In genomic region chr11:108294305-108294813, GRCm38 (mm10) we compare ENCODE assay signal across 28 mouse cellular contexts. TPM values are rescaled to one million over a fixed set of nuclear protein-coding genes. Genes with fewer than 3 reads are reported as not detected.
A peak's percentile ranks its signal among the peaks of the same experiment; 100 is the strongest.
DNase-seq lines count a peak whose midpoint lies in the region; ATAC-seq lines count a peak whose summit lies in the region.
"Had no signal": no experiment of that assay in that cellular context is flagged by ENCODE, and none has a peak within 500 bp of the region (broad histone marks: within the 10 kb centered on the region; RNA-seq: fewer than 3 reads in every experiment).

No protein-coding gene starts in this region.

- no peaks in the 10 kb centered on the region for H3K36me3 ChIP-seq in intestine, embryonic 16.5 days (ENCODE audit: control insufficient read depth, insufficient read depth, low read length)
- no peaks in the 10 kb centered on the region for H3K36me3 ChIP-seq in liver, embryonic 13.5 days
- H3K36me3 ChIP-seq: embryonic facial prominence, embryonic 10.5 days; embryonic facial prominence, embryonic 15.5 days; G1E; hindbrain, embryonic 13.5 days; limb, embryonic 10.5 days; limb, embryonic 15.5 days; lung, embryonic 15.5 days; midbrain, embryonic 12.5 days; neural tube, embryonic 13.5 days; stomach, embryonic 15.5 days had no signal

- H3K9ac ChIP-seq in intestine, embryonic 16.5 days (ENCODE audit: low read depth, low read length): no peak overlapping the region
- no peak overlapping the region for H3K9ac ChIP-seq in liver, embryonic 13.5 days
- H3K9ac ChIP-seq: embryonic facial prominence, embryonic 15.5 days; forebrain, embryonic 13.5 days; hindbrain, embryonic 13.5 days; limb, embryonic 15.5 days; lung, embryonic 15.5 days; midbrain, embryonic 12.5 days; neural tube, embryonic 13.5 days; stomach, embryonic 15.5 days had no signal

- H3K4me3 ChIP-seq in intestine, embryonic 16.5 days (ENCODE audit: low read length): no peak overlapping the region
- H3K4me3 ChIP-seq in liver, embryonic 13.5 days (replicated peaks): no peak overlapping the region
- H3K4me3 ChIP-seq: embryonic facial prominence, embryonic 10.5 days; embryonic facial prominence, embryonic 15.5 days; forebrain, embryonic 13.5 days; hindbrain, embryonic 13.5 days; limb, embryonic 10.5 days; limb, embryonic 15.5 days; lung, embryonic 15.5 days; midbrain, embryonic 12.5 days; neural tube, embryonic 13.5 days; stomach, embryonic 15.5 days had no signal

- 65% methylated on average over 12 of the region's 12 CpGs for WGBS in intestine, embryonic 16.5 days
- WGBS in liver, embryonic 13.5 days (ENCODE audit: insufficient replicate concordance): 67% methylated on average over 12 of the region's 12 CpGs

- peak; percentile 21 for DNase-seq in c-Kit-positive CD71-positive TER-119-negative erythroid progenitor cells, embryonic 14.5 days (ENCODE audit: low read depth)
- DNase-seq in liver, embryonic 13.5 days: no peak
- no peak for DNase-seq in kidney, adult 11 months
- DNase-seq in cerebellum, adult 9-11 months: no peak
- no peak for DNase-seq in right cerebral cortex, postnatal 36 days (ENCODE audit: low spot score in 2 of 2)
- DNase-seq: adrenal gland, postnatal 14 days; cerebellum, adult 18-20 months; cerebellum, postnatal 14 days; gastrocnemius, postnatal 25 days; heart, adult 11 months; heart, postnatal 36 days; kidney, adult 2 months; kidney, postnatal 36 days had no signal

- no peaks in the 10 kb centered on the region for H3K27me3 ChIP-seq in intestine, embryonic 16.5 days (replicated peaks; ENCODE audit: control insufficient read depth, insufficient read depth, low read length)
- H3K27me3 ChIP-seq in liver, embryonic 13.5 days: no peaks in the 10 kb centered on the region
- H3K27me3 ChIP-seq: embryonic facial prominence, embryonic 15.5 days; forebrain, embryonic 13.5 days; hindbrain, embryonic 13.5 days; limb, embryonic 15.5 days; lung, embryonic 15.5 days; midbrain, embryonic 12.5 days; neural tube, embryonic 13.5 days; stomach, embryonic 15.5 days had no signal

- peak; percentile 75 for ATAC-seq in intestine, embryonic 16.5 days
- ATAC-seq in liver, embryonic 13.5 days (ENCODE audit: low read depth): peak; percentile 55; the same call in 1 of the 2 replicates
- peak; percentile 56 for ATAC-seq in megakaryocyte-erythroid progenitor cell, adult 5-6 weeks (replicated peaks; ENCODE audit: low FRiP score, low TSS enrichment, poor library complexity, severe bottlenecking)
- ATAC-seq: forebrain, embryonic 13.5 days had no signal

- peaks cover 5% of the 10 kb centered on the region for H3K4me1 ChIP-seq in intestine, embryonic 16.5 days (ENCODE audit: control insufficient read depth, insufficient read depth, low read length)
- H3K4me1 ChIP-seq in liver, embryonic 13.5 days (replicated peaks): peaks cover 32% of the 10 kb centered on the region
- H3K4me1 ChIP-seq: embryonic facial prominence, embryonic 10.5 days; embryonic facial prominence, embryonic 15.5 days; limb, embryonic 10.5 days; lung, embryonic 15.5 days; neural tube, embryonic 13.5 days; stomach, embryonic 15.5 days had no signal

- H3K27ac ChIP-seq in intestine, embryonic 16.5 days (ENCODE audit: low read length): no peak overlapping the region
- H3K27ac ChIP-seq in liver, embryonic 13.5 days: peak overlapping the region; percentile 62
- H3K27ac ChIP-seq: embryonic facial prominence, embryonic 10.5 days; embryonic facial prominence, embryonic 15.5 days; forebrain, embryonic 13.5 days; hindbrain, embryonic 13.5 days; limb, embryonic 10.5 days; limb, embryonic 15.5 days; lung, embryonic 15.5 days; midbrain, embryonic 12.5 days; stomach, embryonic 15.5 days had no signal

- no peak overlapping the region for H3K4me2 ChIP-seq in intestine, embryonic 16.5 days (ENCODE audit: low read depth, low read length)
- H3K4me2 ChIP-seq in liver, embryonic 13.5 days: peak overlapping the region; percentile 35
- H3K4me2 ChIP-seq: embryonic facial prominence, embryonic 15.5 days; forebrain, embryonic 13.5 days; heart, embryonic 11.5 days; hindbrain, embryonic 13.5 days; limb, embryonic 15.5 days; lung, embryonic 15.5 days; midbrain, embryonic 12.5 days; neural tube, embryonic 13.5 days; stomach, embryonic 15.5 days had no signal

- H3K9me3 ChIP-seq in intestine, embryonic 16.5 days (ENCODE audit: control insufficient read depth, low read length): no peaks in the 10 kb centered on the region
- H3K9me3 ChIP-seq in liver, embryonic 13.5 days (replicated peaks): no peaks in the 10 kb centered on the region
- H3K9me3 ChIP-seq: embryonic facial prominence, embryonic 10.5 days; embryonic facial prominence, embryonic 15.5 days; forebrain, embryonic 13.5 days; hindbrain, embryonic 13.5 days; limb, embryonic 10.5 days; limb, embryonic 15.5 days; lung, embryonic 15.5 days; midbrain, embryonic 12.5 days; neural tube, embryonic 13.5 days; stomach, embryonic 15.5 days had no signal

RNA-seq across cellular contexts. Expression of gene Apoh, which starts 48.8 kb away (rescaled TPM):
- 5.2 and 11.5 TPM in 2 replicates for polyA plus RNA-seq in intestine, embryonic 16.5 days (2015; fragmentation: Nextera tagmentation; extraction: Ambion mirVana)
- 128 and 148 TPM in 2 replicates for polyA plus RNA-seq in liver, embryonic 13.5 days (2015; fragmentation: Nextera tagmentation; extraction: Ambion mirVana)
- not detected in 2 replicates for total RNA-seq in megakaryocyte-erythroid progenitor cell, adult 5-6 weeks (2014; fragmentation: Nextera tagmentation)
- total RNA-seq in megakaryocyte-erythroid progenitor cell, adult 5-6 weeks (2017): not detected in 2 replicates
- total RNA-seq: G1E; heart, postnatal 36 days; megakaryocyte, adult 5-6 weeks had no signal
- polyA plus RNA-seq: embryonic facial prominence, embryonic 10.5 days; embryonic facial prominence, embryonic 15.5 days; G1E; kidney, adult 2 months; limb, embryonic 10.5 days; midbrain, embryonic 12.5 days had no signal

RNA-seq across cellular contexts. Expression of gene Prkca, which starts 49.4 kb away (rescaled TPM):
- 19.7 and 20.3 TPM in 2 replicates for polyA plus RNA-seq in intestine, embryonic 16.5 days (2015; fragmentation: Nextera tagmentation; extraction: Ambion mirVana)
- 1.9 and 4.6 TPM in 2 replicates for polyA plus RNA-seq in liver, embryonic 13.5 days (2015; fragmentation: Nextera tagmentation; extraction: Ambion mirVana)
- total RNA-seq in megakaryocyte-erythroid progenitor cell, adult 5-6 weeks (2014; fragmentation: Nextera tagmentation): 9.6 and 11.4 TPM in 2 replicates
- 4.9 and 8.2 TPM in 2 replicates for total RNA-seq in megakaryocyte-erythroid progenitor cell, adult 5-6 weeks (2017)
- polyA plus RNA-seq: G1E had no signal

Comparison
In these comparisons a context has a peak if more than half of its experiments do, and no peak if none do; other contexts are left out.
1. RNA of gene Apoh, which starts 48.8 kb away (polyA plus RNA-seq): 128 to 148 TPM in liver, embryonic 13.5 days; 5.2 to 11.5 TPM in intestine, embryonic 16.5 days; every median in the first group is over 10 times any median in the second.
2. Peak in every context shown above with its lines, with median percentiles within 50 percentile points of each other: ATAC-seq.